Mouse (Mus musculus): ENCODE measurements around the gene Tspan31.

Tspan31 gene

GRCm38 (mm10) chr10:127070190-127071121 is at the start of gene Tspan31:
Gene Tspan31, minus strand, starts transcription at chr10:127070264.
- DNase-seq (ENCODE audit: low spot score) = peak; percentile 93

- DNase-seq (ENCODE audit: low spot score) = no peak
These were observed 49.2 kb upstream of the Tspan31 start for GRCm38 (mm10) chr10:127119229-127119628.

GRCm38 (mm10) chr10:127118470-127118869 is 48.4 kb upstream of the Tspan31 start:
- no peak for DNase-seq (ENCODE audit: low spot score)

GRCm38 (mm10) chr10:127115068-127115467 is 45.0 kb upstream of the Tspan31 start:
- no peak for DNase-seq (ENCODE audit: low spot score)

GRCm38 (mm10) chr10:127114408-127114807 is 44.3 kb upstream of the Tspan31 start:
- no peak for DNase-seq (ENCODE audit: low spot score)

GRCm38 (mm10) chr10:127111001-127111887 is 41.2 kb upstream of the Tspan31 start:
- no peak for DNase-seq (ENCODE audit: low spot score)

GRCm38 (mm10) chr10:127108262-127108583 is 38.2 kb upstream of the Tspan31 start:
- no peak for DNase-seq (ENCODE audit: low spot score)

- DNase-seq (ENCODE audit: low spot score) = no peak
These were observed 37.6 kb upstream of the Tspan31 start for GRCm38 (mm10) chr10:127107563-127108261.

GRCm38 (mm10) chr10:127103631-127104030 is 33.6 kb upstream of the Tspan31 start:
- DNase-seq (ENCODE audit: low spot score) = no peak

- DNase-seq (ENCODE audit: low spot score) = no peak
These were observed 31.1 kb upstream of the Tspan31 start for GRCm38 (mm10) chr10:127101151-127101550.

- no peak for DNase-seq (ENCODE audit: low spot score)
These were observed 30.4 kb upstream of the Tspan31 start for GRCm38 (mm10) chr10:127100414-127100813.

GRCm38 (mm10) chr10:127099868-127100267 is 29.8 kb upstream of the Tspan31 start:
- DNase-seq (ENCODE audit: low spot score) = no peak

- DNase-seq (ENCODE audit: low spot score) = no peak
These were observed 29.1 kb upstream of the Tspan31 start for GRCm38 (mm10) chr10:127099191-127099590.

GRCm38 (mm10) chr10:127098514-127098913 is 28.4 kb upstream of the Tspan31 start:
- no peak for DNase-seq (ENCODE audit: low spot score)

GRCm38 (mm10) chr10:127094382-127094802 is 24.3 kb upstream of the Tspan31 start:
- DNase-seq (ENCODE audit: low spot score) = no peak

GRCm38 (mm10) chr10:127092742-127093141 is 22.7 kb upstream of the Tspan31 start:
- no peak for DNase-seq (ENCODE audit: low spot score)

GRCm38 (mm10) chr10:127091507-127092396 is 21.7 kb upstream of the Tspan31 start:
- no peak for DNase-seq (ENCODE audit: low spot score)

- DNase-seq (ENCODE audit: low spot score) = no peak
These were observed 20.7 kb upstream of the Tspan31 start for GRCm38 (mm10) chr10:127090560-127091411.

GRCm38 (mm10) chr10:127085633-127086032 is 15.6 kb upstream of the Tspan31 start:
- DNase-seq (ENCODE audit: low spot score) = no peak

GRCm38 (mm10) chr10:127085052-127085451 is 15.0 kb upstream of the Tspan31 start:
- no peak for DNase-seq (ENCODE audit: low spot score)

Data from c-Kit-positive CD71-positive TER-119-positive erythroid progenitor cells, embryonic 14.5 days (primary cell).